Mouse (Mus musculus) bone marrow macrophage, adult 2 months (primary cell): Measurements from ENCODE around the gene Tlr11. TPM values are rescaled to one million over a fixed set of nuclear protein-coding genes. Genes with fewer than 3 reads are reported as not detected.

ENCODE experiments used
- H3K27ac ChIP-seq: 2 replicates; pipeline ENCODE4 v1.5.1; 2012; ENCODE audit warnings: low read depth, low read length; ENCODE audit not compliant: insufficient read depth
- H3K4me1 ChIP-seq: 2 replicates; pipeline ENCODE4 v1.6.1; 2012; ENCODE audit warnings: low read length; ENCODE audit not compliant: control insufficient read depth, insufficient read depth
- H3K4me3 ChIP-seq: 2 replicates; pipeline ENCODE4 v1.5.1; 2012; ENCODE audit warnings: mild to moderate bottlenecking, low read length, moderate library complexity; ENCODE audit not compliant: insufficient read depth
- CTCF ChIP-seq: IDR thresholded peaks from 2 replicates; pipeline ENCODE4 v1.5.1; 2012; ENCODE audit warnings: low read depth, mild to moderate bottlenecking, low read length, moderate library complexity
- POLR2A ChIP-seq: IDR thresholded peaks from 2 replicates; pipeline ENCODE4 v1.6.1; 2012; ENCODE audit warnings: mild to moderate bottlenecking, low read depth, low read length, borderline replicate concordance
- polyA plus RNA-seq: library from polyadenylated mRNA; stranded (reverse); fragments of >200 nt; gene quantifications from 2 replicates; pipeline ENCODE4 v1.2.4, GENCODE M21; 2012; ENCODE audit not compliant: missing spikeins, insufficient read depth, insufficient read length

Tlr11 gene
- polyA plus RNA-seq: 0.27 TPM in 1 of 2 replicates, not detected in the other

DNA sequence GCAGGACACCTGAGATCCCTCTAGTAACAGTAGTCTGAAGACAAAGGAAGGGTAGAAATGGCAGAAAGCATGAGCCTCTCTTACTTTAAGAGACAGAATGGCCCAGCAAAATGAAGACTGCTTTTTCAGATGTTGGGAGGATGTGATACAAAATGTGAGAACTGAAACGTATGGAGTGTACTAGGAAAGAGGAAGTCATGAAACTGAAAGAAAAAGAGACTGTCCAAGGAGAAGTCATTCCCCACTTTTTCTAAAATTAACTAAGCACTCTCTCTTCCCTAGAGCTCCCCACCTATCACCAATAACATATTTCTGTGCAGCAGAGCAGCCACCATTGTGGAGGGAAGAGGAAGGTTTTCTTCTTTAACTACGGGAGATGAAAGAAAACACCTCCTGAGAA, at the start of gene Tlr11:
Tlr11 (plus strand) TSS at position 322 of the 400 bp plus-strand sequence.
- TF ChIP-seq CTCF (no peak), POLR2A (no peak)
- H3K27ac ChIP-seq: no peak within 1 kb of the TSS
- no peak within 1 kb of the TSS for H3K4me3 ChIP-seq
- 0 out of 2 replicates have a peak, but pooled peaks cover 2% of the 10 kb centered on the region for H3K4me1 ChIP-seq

- TF ChIP-seq CTCF: no peak
- no peak for TF ChIP-seq POLR2A
- Histone ChIP-seq H3K4me3 (no peak within 1 kb of the TSS), H3K27ac (no peak within 1 kb of the TSS), H3K4me1 (no peaks in the 10 kb centered on the region)
Measured at GRCm38 (mm10) chr14:50326661-50327060, 31.1 kb upstream of the Tlr11 start, which contains the start of gene Olfr734. TSS of gene Olfr734 (minus strand) at chr14:50326761.

DNA sequence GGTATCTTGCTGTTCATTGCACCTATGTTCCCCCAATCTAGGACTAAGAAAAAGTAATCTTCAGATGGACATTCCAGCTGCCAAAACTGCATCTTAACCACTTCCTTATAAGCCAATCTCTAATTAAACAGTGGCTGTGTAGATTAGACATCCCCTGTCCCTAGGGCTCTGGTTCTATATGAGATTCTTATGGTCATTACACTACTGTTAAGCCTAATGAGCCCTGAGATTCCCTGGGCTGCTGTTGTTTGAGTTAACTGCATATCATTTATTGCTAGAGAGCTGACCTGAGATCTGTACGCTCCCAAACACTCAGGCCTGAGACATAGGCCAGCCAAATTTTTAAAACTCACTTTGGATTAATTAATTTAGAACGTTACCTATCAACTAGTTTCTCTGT, 8.9 kb upstream of the Tlr11 start, which contains the start of gene Olfr735:
Olfr735 (minus strand) TSS at position 77 of the 400 bp plus-strand sequence.
- no peaks in the 10 kb centered on the region for H3K4me1 ChIP-seq
- no peak for TF ChIP-seq POLR2A
- TF ChIP-seq CTCF: no peak
- H3K4me3 ChIP-seq: no peak within 1 kb of the TSS
- H3K27ac ChIP-seq: no peak within 1 kb of the TSS

DNA sequence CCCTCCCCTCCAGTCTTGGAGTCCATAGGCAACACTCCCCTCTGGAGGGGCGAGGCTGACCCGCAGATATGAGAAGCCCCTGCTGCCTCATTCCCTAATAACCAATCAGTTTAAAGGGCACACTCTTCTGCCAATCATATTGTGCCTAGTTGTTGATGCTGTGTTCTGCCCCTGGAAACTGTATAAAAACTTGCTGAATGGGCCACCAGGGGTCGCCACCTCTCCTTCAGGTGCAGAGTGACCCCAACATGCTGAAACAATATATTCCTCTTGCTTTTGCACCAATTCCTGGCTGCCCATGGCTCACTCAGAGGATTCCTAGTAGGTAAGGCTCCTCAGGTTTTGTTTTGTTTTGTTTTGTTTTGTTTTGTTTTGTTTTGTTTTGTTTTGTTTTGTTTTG, 5.3 kb upstream of the Tlr11 start:
- TF ChIP-seq POLR2A (no peak), CTCF (no peak)
- Histone ChIP-seq H3K4me1 (no peaks in the 10 kb centered on the region), H3K4me3 (no peak overlapping the region), H3K27ac (no peak overlapping the region)

DNA sequence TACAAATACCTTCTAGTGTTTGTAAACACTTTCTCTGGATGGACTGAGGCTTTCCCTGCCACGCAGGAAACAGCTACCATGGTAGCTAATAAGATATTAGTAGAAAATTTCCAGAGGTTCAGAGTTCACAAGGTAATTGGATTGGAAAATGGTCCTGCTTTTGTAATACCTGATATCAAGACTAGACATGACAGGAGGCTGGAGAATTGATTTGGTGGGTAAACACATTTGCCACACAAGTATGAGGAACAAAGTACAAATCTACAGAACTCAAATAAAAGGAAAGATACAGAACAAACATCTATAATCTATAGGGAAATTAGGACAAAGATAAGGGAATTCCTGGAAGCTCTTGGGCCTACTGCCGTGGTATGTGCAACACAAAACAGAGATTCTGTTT, 989 bp upstream of the Tlr11 start:
- Histone ChIP-seq H3K4me3 (no peak overlapping the region), H3K4me1 (0 out of 2 replicates have a peak, but pooled peaks cover 2% of the 10 kb centered on the region), H3K27ac (no peak overlapping the region)
- TF ChIP-seq POLR2A (no peak), CTCF (no peak)

DNA sequence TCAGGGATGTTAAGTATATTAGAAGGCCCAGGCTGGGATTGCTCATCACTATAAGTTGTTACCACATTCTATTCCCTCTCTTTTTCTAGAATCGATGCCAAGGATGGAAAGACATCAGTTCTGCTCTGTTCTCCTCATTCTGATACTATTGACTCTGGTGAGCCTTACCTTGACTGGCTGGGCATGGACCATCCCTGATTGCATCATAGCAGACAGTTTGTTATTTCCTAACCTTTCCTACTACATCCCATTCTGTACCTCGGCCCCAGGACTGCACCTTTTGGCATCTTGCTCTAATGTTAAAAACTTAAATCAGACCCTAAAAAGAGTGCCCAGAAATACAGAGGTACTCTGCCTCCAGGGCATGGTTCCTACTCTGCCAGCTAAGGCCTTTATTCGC, 2.8 kb downstream of the Tlr11 start:
- 0 out of 2 replicates have a peak, but pooled peaks cover 2% of the 10 kb centered on the region for H3K4me1 ChIP-seq
- H3K27ac ChIP-seq: no peak overlapping the region

DNA sequence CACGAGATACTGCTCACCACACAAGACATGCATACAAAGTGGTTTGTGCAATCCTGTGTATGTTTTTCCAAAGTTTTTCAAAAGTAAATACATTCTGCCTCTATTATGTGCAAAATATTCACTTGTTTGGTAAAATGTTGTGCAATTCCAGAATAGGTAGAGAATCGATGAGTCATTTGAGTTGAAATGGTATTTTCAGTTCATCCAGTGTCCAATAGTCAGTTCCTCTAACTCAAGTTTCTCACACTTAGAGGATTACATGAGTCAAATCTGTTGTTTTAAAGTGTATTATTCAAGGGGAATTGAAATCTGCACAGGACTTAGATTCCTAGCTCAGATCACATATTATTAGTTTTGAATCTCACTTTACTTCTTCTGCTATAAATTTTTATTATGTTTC, 5.8 kb downstream of the Tlr11 start:
- H3K4me3 ChIP-seq: no peak overlapping the region
- no peaks in the 10 kb centered on the region for H3K4me1 ChIP-seq
- TF ChIP-seq CTCF (no peak), POLR2A (no peak)
- H3K27ac ChIP-seq: no peak overlapping the region

More for the DNA sequence above, 2.8 kb downstream of the Tlr11 start:
- H3K4me3 ChIP-seq: no peak overlapping the region
- no peak for TF ChIP-seq CTCF
- no peak for TF ChIP-seq POLR2A

GRCm38 (mm10) chr14:50380863-50381262, 23.1 kb downstream of the Tlr11 start, which contains the start of gene Olfr736:
TSS of gene Olfr736 (plus strand) at chr14:50381163.
- Histone ChIP-seq H3K4me1 (no peaks in the 10 kb centered on the region), H3K4me3 (no peak within 1 kb of the TSS), H3K27ac (no peak within 1 kb of the TSS)
- TF ChIP-seq CTCF (no peak), POLR2A (no peak)

- Histone ChIP-seq H3K4me3 (no peak within 1 kb of the TSS), H3K27ac (no peak within 1 kb of the TSS), H3K4me1 (no peaks in the 10 kb centered on the region)
- TF ChIP-seq CTCF (no peak), POLR2A (no peak)
Measured at GRCm38 (mm10) chr14:50407268-50407667, 49.6 kb downstream of the Tlr11 start, which contains the start of gene Olfr738. TSS of gene Olfr738 (plus strand) at chr14:50407568.

Other genes with a start within 250 kb of the Tlr11 start
- gene Olfr727, start 234.7 kb upstream of the Tlr11 start, polyA plus RNA-seq: not detected in 2 replicates
- 0.67 TPM in 1 of 2 replicates, not detected in the other for gene Olfr728, start 215.2 kb upstream of the Tlr11 start, polyA plus RNA-seq
- not detected in 2 replicates for gene Olfr729, start 205.0 kb upstream of the Tlr11 start, polyA plus RNA-seq
- not detected in 2 replicates for gene Olfr730, start 169.7 kb upstream of the Tlr11 start, polyA plus RNA-seq
- not detected in 2 replicates for gene Olfr731, start 116.0 kb upstream of the Tlr11 start, polyA plus RNA-seq
- not detected in 2 replicates for gene Olfr732, start 73.7 kb upstream of the Tlr11 start, polyA plus RNA-seq
- gene Olfr733, start 56.4 kb upstream of the Tlr11 start, polyA plus RNA-seq: not detected in 2 replicates
- gene Olfr734, start 31.2 kb upstream of the Tlr11 start, polyA plus RNA-seq: not detected in 2 replicates
- not detected in 2 replicates for gene Olfr735, start 9.0 kb upstream of the Tlr11 start, polyA plus RNA-seq
- gene Olfr736, start 23.2 kb downstream of the Tlr11 start, polyA plus RNA-seq: not detected in 2 replicates
- not detected in 2 replicates for gene Olfr738, start 49.7 kb downstream of the Tlr11 start, polyA plus RNA-seq
- gene Olfr739, start 60.7 kb downstream of the Tlr11 start, polyA plus RNA-seq: not detected in 2 replicates
- gene Olfr740, start 87.6 kb downstream of the Tlr11 start, polyA plus RNA-seq: not detected in 2 replicates
- not detected in 2 replicates for gene Olfr741, start 114.8 kb downstream of the Tlr11 start, polyA plus RNA-seq
- gene Olfr742, start 145.7 kb downstream of the Tlr11 start, polyA plus RNA-seq: not detected in 2 replicates
- gene Olfr743, start 163.9 kb downstream of the Tlr11 start, polyA plus RNA-seq: not detected in 2 replicates